ENCODE assay signal across 8 mouse cellular contexts in the genomic region with DNA sequence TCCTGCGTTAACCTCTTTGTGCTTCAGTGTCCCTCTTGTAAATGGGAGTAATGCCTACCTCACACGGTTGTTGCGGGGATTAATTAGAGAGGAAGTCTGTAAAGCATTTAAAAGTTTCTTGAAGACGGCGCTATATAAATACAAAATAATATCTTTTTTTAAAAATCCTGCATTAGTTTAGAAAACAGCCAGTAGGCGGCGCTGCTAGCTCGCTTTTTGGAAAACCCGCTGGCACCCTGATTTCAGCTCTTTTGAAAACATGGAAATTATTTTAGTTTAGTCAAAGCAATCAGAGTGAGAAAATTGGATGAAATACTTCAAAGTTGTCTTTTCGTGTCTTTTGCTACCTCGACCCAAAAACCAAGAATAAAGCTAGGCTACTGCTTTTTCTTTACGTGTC.
DNase-seq lines count a peak whose midpoint lies in the region; ATAC-seq and TF ChIP-seq lines count a peak whose summit lies in the region.

No protein-coding gene starts in this region.

- no peak overlapping the region for H3K27ac ChIP-seq in embryonic facial prominence, embryonic 13.5 days
- no peak overlapping the region for H3K27ac ChIP-seq in hindbrain, embryonic 14.5 days
- H3K27ac ChIP-seq in liver, adult 2 months (replicated peaks; ENCODE audit: insufficient read depth, low read depth, low read length), result no peak overlapping the region
- no peak overlapping the region for H3K27ac ChIP-seq in neural tube, embryonic 14.5 days (ENCODE audit: low read depth, low read length)
- no peak overlapping the region for H3K27ac ChIP-seq in thymus, adult 2 months (ENCODE audit: control insufficient read depth, insufficient read depth, low read length)

- H3K27me3 ChIP-seq in embryonic facial prominence, embryonic 13.5 days, result peaks cover 17% of the 10 kb centered on the region
- H3K27me3 ChIP-seq in hindbrain, embryonic 14.5 days (ENCODE audit: control insufficient read depth, insufficient read depth, low read length), result no peaks in the 10 kb centered on the region; the same call in 1 of the 2 replicates
- H3K27me3 ChIP-seq in liver, adult 2 months (ENCODE audit: control insufficient read depth, insufficient read depth, low read length), result no peaks in the 10 kb centered on the region
- H3K27me3 ChIP-seq in neural tube, embryonic 14.5 days (ENCODE audit: control insufficient read depth, insufficient read depth, low read length), result no peaks in the 10 kb centered on the region
- no peaks in the 10 kb centered on the region for H3K27me3 ChIP-seq in thymus, adult 2 months (ENCODE audit: control insufficient read depth, insufficient read depth, low read length)

- 7% methylated on average over 12 of the region's 12 CpGs for WGBS in embryonic facial prominence, embryonic 13.5 days
- 14% methylated on average over 12 of the region's 12 CpGs for WGBS in hindbrain, embryonic 14.5 days
- 8% methylated on average over 12 of the region's 12 CpGs for WGBS in liver, adult 2 months
- 15% methylated on average over 12 of the region's 12 CpGs for WGBS in neural tube, embryonic 14.5 days
- 16% methylated on average over 12 of the region's 12 CpGs for WGBS in thymus, adult 2 months

- DNase-seq in left cerebral cortex, postnatal 10 days (ENCODE audit: extremely low spot score in 1 of 2, low spot score in 2 of 2), result peak; percentile 34 to 56
- DNase-seq in left cerebral cortex, postnatal 36 days (ENCODE audit: low spot score in 2 of 2), result no peak
- DNase-seq in adrenal gland, postnatal 10 days, result peak; percentile 70
- peak; percentile 83 for DNase-seq in hindbrain, embryonic 14.5 days (ENCODE audit: low spot score)
- peak; percentile 14 for DNase-seq in liver, adult 2 months (ENCODE audit: extremely low read depth, low read depth, low spot score)
- no peak for DNase-seq in thymus, adult 2 months

- no peaks in the 10 kb centered on the region for H3K79me2 ChIP-seq in liver, adult 2 months (ENCODE audit: control insufficient read depth, insufficient read depth, low read length)

- peaks cover 25% of the 10 kb centered on the region for H3K4me1 ChIP-seq in embryonic facial prominence, embryonic 13.5 days
- peaks cover 8% of the 10 kb centered on the region; the same call in 1 of the 2 replicates for H3K4me1 ChIP-seq in hindbrain, embryonic 14.5 days (replicated peaks; ENCODE audit: control insufficient read depth, insufficient read depth, low read length)
- peaks cover 2% of the 10 kb centered on the region; the same call in 1 of the 2 replicates for H3K4me1 ChIP-seq in liver, adult 2 months (ENCODE audit: control insufficient read depth, insufficient read depth, low read length)
- no peaks in the 10 kb centered on the region for H3K4me1 ChIP-seq in neural tube, embryonic 14.5 days (ENCODE audit: control insufficient read depth, insufficient read depth, low read length)
- H3K4me1 ChIP-seq in thymus, adult 2 months (replicated peaks; ENCODE audit: control insufficient read depth, insufficient read depth, low read length), result no peaks in the 10 kb centered on the region

- H3K9me3 ChIP-seq in embryonic facial prominence, embryonic 13.5 days, result no peaks in the 10 kb centered on the region
- H3K9me3 ChIP-seq in hindbrain, embryonic 14.5 days (ENCODE audit: control insufficient read depth, low read length), result no peaks in the 10 kb centered on the region
- no peaks in the 10 kb centered on the region for H3K9me3 ChIP-seq in neural tube, embryonic 14.5 days (ENCODE audit: control insufficient read depth, low read length)

- intact Hi-C loops in left cerebral cortex, postnatal 10 days (cut with DNase I), result loop anchor here (2.0 to 10.0 kb wide), 2 partner anchors 146 to 1026 kb away; no protein-coding TSS in a partner anchor
- intact Hi-C loops in left cerebral cortex, postnatal 36 days (cut with DNase I), result loop anchor here (5.0 to 10.0 kb wide), 3 partner anchors 136 to 1056 kb away; partner anchors contain the start of gene Dlx5

- H3K4me2 ChIP-seq in embryonic facial prominence, embryonic 13.5 days, result peak overlapping the region; percentile 45
- H3K4me2 ChIP-seq in hindbrain, embryonic 14.5 days (replicated peaks), result peak overlapping the region; percentile 43
- peak overlapping the region; percentile 47 for H3K4me2 ChIP-seq in neural tube, embryonic 14.5 days (ENCODE audit: low read depth, low read length)

- TF ChIP-seq CTCF in liver, adult 2 months (IDR thresholded peaks at IDR 0.05; ENCODE audit: low read depth, low read length), result peak; percentile 66
- TF ChIP-seq CTCF in thymus, adult 2 months (IDR thresholded peaks at IDR 0.05; ENCODE audit: borderline replicate concordance, control insufficient read depth, extremely low read depth, insufficient read depth, low read length, poor library complexity), result no peak

- no peaks in the 10 kb centered on the region for H3K36me3 ChIP-seq in embryonic facial prominence, embryonic 13.5 days
- no peaks in the 10 kb centered on the region for H3K36me3 ChIP-seq in hindbrain, embryonic 14.5 days (replicated peaks; ENCODE audit: control insufficient read depth, insufficient read depth)
- no peaks in the 10 kb centered on the region for H3K36me3 ChIP-seq in liver, adult 2 months (ENCODE audit: control insufficient read depth, insufficient read depth, low read length)
- no peaks in the 10 kb centered on the region for H3K36me3 ChIP-seq in neural tube, embryonic 14.5 days (ENCODE audit: control insufficient read depth, insufficient read depth, low read length)
- H3K36me3 ChIP-seq in thymus, adult 2 months (ENCODE audit: control insufficient read depth, insufficient read depth, low read length), result no peaks in the 10 kb centered on the region

- ATAC-seq in embryonic facial prominence, embryonic 13.5 days (ENCODE audit: insufficient number of reproducible peaks, insufficient read depth, low FRiP score, low TSS enrichment, low read depth), result no peak
- no peak for ATAC-seq in hindbrain, embryonic 14.5 days (ENCODE audit: low FRiP score)
- ATAC-seq in neural tube, embryonic 14.5 days (ENCODE audit: low read depth), result no peak

- no peak for TF ChIP-seq POLR2A in liver, adult 2 months (IDR thresholded peaks at IDR 0.05; ENCODE audit: extremely low read depth, insufficient read depth, low read length)
- no peak for TF ChIP-seq POLR2A in thymus, adult 2 months (IDR thresholded peaks at IDR 0.05; ENCODE audit: control insufficient read depth, extremely low read depth, insufficient read depth, low read length, poor library complexity)

- H3K4me3 ChIP-seq in embryonic facial prominence, embryonic 13.5 days, result peak overlapping the region; percentile 5; the same call in 1 of the 2 replicates
- no peak overlapping the region for H3K4me3 ChIP-seq in hindbrain, embryonic 14.5 days (replicated peaks; ENCODE audit: low read length)
- H3K4me3 ChIP-seq in liver, adult 2 months (ENCODE audit: insufficient read depth, low read depth, low read length), result no peak overlapping the region
- H3K4me3 ChIP-seq in neural tube, embryonic 14.5 days (ENCODE audit: low read depth, low read length), result no peak overlapping the region
- no peak overlapping the region for H3K4me3 ChIP-seq in thymus, adult 2 months (ENCODE audit: control insufficient read depth, insufficient read depth, low read length)

- no peak overlapping the region for H3K9ac ChIP-seq in embryonic facial prominence, embryonic 13.5 days
- no peak overlapping the region for H3K9ac ChIP-seq in hindbrain, embryonic 14.5 days
- no peak overlapping the region for H3K9ac ChIP-seq in liver, adult 2 months (ENCODE audit: low read depth, low read length)
- no peak overlapping the region for H3K9ac ChIP-seq in neural tube, embryonic 14.5 days (replicated peaks; ENCODE audit: low read depth, low read length)

Comparison
In these comparisons a context has a peak if more than half of its experiments do, and no peak if none do; other contexts are left out.
1. DNase-seq: peak in left cerebral cortex, postnatal 10 days (2 of 2), adrenal gland, postnatal 10 days (single experiment), hindbrain, embryonic 14.5 days (single experiment) and liver, adult 2 months (single experiment); none in left cerebral cortex, postnatal 36 days (0 of 2) and thymus, adult 2 months (single experiment).
2. Peak in every context shown above with its lines, with median percentiles within 50 percentile points of each other: H3K4me2 ChIP-seq.